Mouse (Mus musculus) right cerebral cortex, adult 18-20 months (tissue): ENCODE measurements at regions not wholly inside any gene's neighbourhood (a gene's known extent, or its start where the extent isn't known, plus 50 kb on each side); places are given as distances from the start of the nearest gene placed in this dataset.
"Not testable (repeated sequence)": the region's sequence is repeated elsewhere in the genome, so short reads cannot be mapped to it uniquely, and the experiment has no call there.

Experiments
- DNase-seq: peaks from one replicate; pipeline ENCODE4 v3.0.0; 2022; ENCODE audit warnings: mixed read lengths

DNA sequence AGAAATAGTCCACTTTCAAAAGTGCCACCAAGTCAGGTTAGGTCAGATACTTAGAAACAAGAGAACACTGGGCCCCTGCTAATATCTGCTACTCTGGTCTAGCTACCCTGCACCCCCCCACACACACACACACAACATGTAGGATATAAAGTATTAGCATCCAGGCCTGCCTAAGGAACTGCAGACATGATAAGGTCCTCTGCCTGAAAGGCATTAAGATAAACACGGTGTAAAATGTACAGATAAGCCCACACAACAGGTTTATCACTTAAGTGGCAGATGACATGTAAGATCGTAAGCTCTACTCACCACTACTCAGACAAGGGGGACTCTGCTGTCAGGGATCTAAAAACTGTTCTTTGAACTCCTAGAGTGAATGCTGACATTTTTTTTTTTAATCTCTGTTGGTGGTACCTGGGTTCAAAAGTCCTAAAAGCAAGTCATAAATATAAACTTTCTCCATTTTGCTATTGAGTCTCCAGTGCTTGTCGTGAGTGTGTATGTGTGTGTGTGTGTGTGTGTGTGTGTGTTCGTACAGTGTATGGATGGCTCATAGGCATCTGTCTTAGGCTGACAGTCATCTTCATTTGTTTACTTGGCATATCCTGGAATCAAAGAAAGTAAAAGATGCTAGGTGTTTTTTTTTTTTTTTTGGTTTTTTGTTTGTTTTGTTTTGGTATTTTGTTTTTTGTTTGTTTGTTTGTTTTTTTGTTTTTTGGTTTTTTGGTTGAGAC, 52.2 kb downstream of the Gm9817 start:
- no peak for DNase-seq

DNA sequence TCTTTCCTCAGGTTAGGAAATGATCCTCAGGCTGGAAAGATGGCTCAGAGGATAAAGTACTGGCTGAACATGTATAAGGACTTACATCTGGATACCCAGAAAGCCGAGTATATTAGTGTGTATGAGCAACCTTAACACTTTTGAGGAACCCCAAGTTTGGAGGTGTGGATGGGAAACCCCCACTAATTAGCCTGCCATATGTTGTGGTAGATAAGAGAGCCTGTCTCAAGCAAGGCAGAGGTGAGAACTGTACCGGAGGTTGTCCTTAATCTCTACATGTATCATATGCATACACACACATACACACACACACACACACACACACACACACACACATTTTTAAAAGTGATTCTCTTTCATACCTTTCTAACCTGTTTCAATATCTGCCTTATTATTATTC, 62.1 kb downstream of the Gm9817 start:
- DNase-seq = no peak

DNA sequence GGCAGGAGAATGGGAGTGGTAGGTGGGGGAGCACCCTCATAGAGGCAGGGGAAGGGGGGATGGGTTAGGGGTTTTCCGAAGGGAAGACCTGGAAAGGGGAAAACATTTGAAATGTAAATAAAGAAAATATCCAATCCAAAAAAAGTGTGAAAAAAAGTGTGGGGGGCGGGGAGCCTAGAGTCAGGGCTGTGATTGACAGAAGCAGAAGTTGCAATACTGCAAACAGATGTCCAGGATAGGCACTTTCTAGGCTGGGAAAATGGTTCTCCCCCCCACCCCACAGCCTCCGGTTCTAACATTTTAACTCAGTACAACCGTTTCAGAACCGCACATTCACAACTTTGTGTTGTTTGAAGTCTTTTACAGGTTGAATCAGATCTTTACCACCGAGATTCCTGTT, 66.6 kb downstream of the Gm9817 start:
- DNase-seq = no peak

- no peak for DNase-seq
Observed at GRCm38 (mm10) chr13:45156223-45156622, 77.7 kb downstream of the Gm9817 start.

- DNase-seq = no peak
Observed at GRCm38 (mm10) chr13:45156982-45157381, 78.5 kb downstream of the Gm9817 start.

DNA sequence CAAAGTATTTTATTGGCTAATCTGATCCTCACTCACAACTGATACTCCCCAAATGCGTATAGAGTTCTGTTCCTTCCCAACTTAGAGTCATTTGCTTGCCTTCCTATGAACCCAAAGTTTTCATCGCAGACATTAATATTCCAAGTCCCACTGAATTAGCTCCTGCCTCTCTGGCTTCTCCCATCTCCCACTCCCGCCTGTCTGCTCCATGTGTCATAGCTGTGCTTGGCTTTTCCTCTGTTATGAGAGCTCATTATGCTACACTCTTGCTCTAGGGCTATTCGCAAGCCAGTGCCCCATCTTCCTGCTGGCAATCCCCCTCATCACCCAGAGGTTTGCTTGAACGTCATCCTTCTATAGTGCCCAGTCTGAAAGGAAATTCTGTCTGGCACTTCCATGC, 81.8 kb downstream of the Gm9817 start:
- DNase-seq = no peak

DNA sequence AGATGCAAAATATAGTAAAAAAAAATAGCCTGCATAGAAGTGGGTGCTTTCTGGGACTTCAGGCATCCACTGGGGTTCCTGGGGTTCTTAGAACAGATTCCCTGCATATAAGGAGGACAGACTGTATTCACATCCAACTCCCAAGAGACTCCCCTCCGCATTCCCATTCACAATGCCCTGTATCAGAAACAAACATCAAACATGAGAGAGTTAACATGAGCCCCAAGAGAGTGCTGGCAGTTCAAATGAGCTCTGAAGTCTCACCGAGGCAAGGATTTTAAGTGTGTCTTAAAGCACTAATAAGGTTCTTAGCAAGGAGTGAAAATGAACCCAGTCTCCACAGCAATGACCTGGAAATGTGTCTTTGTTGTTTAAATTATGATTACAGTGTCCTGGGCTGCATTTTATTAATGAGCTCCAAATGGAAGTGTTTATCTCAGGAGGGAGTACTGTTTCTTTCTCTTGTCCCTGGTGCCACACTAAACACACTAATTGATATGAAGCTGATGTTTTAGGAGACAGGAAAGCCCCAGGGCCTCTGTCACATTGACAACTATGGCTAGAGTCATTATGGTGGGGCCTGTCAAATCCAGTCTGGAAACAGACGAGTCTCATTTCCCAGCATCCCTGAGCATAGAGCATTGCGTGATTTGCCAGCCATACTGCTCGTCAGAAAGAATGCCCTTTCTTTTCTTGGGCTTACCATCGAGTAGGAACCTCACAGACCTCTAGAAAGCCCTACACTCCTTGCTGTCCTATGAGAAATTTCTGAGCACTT, 85.7 kb downstream of the Gm9817 start:
- DNase-seq = no peak

- DNase-seq = no peak
Observed at GRCm38 (mm10) chr13:45165159-45165558, 86.7 kb downstream of the Gm9817 start.

DNA sequence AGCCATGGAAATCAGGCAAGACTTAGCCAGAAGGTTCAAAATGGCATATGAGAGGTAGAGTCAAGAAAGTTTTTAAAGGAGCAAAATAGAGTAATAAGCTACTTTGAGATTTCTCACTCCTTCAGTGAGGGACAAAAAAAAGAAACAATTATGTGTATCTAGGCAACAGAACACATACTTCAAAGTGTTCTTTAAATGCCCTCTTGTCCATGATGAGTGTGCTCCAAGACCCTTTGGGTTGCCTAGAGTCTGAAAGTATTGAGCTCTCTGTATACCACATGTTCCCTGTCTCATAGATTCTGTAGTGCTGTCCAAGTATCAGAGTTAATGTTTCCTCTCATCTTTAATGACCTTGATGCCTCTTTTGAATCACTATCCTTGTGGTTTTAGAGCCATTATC, 91.2 kb downstream of the Gm9817 start:
- DNase-seq = no peak

DNA sequence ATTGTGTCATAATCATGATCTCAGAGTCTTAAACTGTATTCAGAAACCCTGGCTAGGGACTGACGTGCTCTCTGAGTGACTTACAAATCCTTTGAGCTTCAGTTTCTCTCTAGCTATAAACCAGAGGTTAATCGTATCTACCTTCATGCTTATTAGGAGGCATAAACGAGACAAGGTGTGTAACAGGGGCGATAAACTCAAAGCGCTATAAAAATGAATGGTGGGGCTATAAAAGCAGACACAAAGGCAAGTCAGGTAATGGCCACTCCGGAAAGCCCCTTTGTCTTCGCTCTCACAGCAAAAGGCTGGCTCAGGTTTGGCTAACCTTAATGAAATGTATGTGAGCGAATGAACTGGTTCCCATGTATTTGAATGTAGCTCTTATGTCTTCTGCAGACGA, 94.6 kb downstream of the Gm9817 start:
- no peak for DNase-seq

DNA sequence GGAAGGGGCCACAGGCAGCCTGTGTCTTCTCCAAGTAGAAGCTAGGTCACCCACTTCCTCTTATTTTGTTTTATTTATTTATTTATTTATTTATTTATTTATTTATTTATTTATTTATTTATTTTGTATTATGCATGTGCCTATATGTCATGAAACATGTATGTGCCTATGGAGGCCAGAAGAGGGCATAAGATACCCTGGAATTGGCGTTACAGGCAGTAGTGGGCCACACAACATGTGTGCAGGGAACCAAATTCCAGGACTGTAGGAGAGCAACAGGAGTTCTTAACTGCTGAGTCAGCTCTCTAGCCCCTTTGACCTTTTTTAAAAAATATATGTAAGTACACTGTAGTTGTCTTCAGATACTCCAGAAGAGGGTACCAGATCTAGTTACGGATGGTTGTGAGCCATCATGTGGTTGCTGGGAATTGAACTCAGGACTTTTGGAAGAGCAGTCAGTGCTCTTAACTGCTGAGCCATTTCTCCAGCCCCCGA, 97.3 kb downstream of the Gm9817 start:
- DNase-seq = not testable (repeated sequence)

DNA sequence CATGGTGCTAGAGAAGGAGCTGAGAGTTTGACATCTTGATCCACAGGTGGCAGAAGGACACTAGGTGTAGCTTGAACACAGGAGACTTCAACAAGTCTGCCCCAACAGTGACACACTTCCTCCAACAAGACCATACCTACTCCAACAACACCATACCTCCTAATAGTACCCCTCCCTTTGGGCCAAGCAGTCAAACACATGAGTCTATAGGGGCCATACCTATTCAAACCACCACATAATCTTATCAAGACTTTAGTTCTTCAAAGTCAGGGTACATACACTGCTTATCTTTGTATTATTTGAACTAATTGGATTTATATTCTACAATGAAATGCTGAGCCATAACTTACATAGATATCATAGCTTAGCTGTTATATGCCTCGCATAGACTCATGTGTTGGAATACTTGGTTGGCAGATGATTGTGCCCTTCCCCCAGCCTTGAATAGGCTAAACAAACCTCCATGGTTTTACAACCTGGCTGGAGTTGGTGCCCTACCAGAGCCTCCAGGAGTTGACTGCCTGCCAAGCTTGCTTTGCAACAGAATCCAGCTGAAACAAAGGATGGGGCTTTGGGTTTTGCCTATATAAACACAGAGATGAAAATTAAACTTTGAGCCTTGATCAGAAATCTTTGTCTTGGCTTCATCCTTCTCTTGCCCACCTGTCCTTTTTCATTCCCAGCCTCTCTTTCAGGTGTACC, 103.2 kb downstream of the Gm9817 start:
- DNase-seq = no peak

- DNase-seq = no peak
Observed at GRCm38 (mm10) chr13:45189389-45189788, 110.9 kb downstream of the Gm9817 start.

GRCm38 (mm10) chr13:45190151-45190550, 111.7 kb downstream of the Gm9817 start:
- DNase-seq = no peak

DNA sequence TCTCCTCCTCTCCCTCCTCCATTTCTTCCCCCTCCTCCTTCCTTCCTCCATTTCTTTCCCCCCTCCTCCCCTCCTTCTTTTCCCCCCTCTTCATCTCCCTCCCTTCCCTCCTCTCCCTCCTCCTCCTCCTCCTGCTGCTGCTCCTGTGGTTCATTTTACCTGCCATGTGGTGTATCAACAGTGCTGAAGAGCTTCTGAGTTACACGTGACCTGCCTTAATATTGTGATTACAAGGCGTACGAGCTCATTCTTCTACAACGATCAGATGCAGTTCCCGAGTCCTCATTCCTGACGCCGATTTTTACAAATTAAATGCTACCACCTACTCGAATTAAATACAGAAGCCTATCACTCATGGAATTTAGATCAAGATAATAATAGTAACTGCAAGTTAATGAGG, 113.6 kb downstream of the Gm9817 start:
- no peak for DNase-seq

DNA sequence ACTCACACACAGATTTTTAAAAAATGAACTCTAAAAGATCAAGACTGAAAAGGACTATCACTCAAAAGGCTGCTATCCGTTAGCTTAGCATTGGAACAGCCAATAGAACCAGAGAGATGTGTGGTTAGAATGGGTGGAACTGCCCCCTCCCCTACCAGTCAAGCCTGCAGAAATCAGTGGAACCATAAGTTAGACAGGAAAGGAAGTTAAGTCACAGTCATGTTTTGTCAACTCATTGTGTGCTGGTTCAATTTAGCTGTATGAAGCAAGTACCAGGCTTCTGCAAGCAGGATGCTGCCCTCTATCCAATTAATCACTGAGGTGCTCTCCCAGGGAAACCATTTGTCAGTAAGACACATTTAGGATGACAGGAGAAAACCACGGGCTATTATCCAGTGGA, 117.1 kb downstream of the Gm9817 start:
- DNase-seq = no peak

GRCm38 (mm10) chr13:45196363-45196762, 117.9 kb downstream of the Gm9817 start:
- no peak for DNase-seq

DNA sequence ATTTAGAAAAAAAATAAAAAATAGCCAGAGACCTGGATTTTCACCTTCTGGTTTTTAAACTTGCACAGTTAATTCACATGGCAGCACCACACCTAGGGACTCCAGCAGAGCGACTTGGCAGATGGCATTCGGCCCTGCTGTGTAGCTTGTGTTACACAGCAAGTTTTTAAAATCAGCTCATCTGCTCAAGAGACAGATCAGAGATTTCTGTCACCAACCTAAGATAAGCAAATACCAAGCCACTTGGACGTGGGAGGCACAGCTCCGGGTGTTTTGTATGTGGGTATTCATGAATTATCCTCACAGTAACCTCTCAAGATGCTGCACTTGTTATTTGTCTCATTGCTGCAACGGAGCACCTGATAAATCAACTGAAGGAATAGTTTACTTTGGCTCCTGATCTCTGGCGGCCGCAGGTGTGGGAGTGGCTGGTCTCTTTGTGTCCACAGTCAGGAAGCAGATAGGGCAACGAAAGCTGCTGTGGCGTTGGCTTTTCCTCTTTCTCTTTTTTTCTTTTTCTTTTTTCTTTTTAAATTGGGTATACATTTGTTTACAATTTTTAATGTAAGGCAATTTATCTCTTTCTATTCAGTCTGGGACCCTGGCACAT, 122.1 kb downstream of the Gm9817 start:
- DNase-seq = peak; percentile 39

GRCm38 (mm10) chr13:45204856-45205255, 126.4 kb downstream of the Gm9817 start:
- DNase-seq = peak; percentile 44

DNA sequence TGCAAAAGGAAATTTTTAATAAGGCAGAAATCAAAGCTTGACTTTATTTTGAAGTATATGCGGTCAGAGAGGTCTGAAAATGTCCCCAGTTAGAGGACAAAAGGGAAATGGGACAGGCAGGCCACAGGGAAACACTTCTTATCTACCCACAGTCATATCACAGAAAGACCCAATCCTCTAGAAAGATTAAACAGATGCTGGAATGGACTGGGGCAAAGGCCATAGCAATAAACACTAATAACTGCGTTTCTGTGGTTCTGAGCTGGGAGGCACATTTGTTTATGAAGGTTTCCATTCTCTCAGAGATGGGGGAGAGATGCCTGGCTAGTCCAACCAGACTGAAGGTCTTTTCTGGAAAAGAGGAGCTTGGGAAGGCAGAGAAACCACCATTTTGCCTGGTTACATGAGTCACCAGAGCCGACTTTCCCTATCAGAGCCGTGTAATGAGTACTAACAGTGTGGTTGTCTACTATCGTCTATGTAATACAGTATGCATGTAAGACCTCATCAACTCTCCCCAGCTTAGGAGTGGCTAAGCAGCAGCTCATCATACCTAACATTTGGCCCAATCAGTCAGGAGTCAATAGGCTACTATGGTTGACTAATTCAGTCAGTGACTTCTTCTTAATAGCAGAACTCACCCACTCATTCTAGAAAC, 130.2 kb downstream of the Gm9817 start:
- DNase-seq = no peak

GRCm38 (mm10) chr13:45211241-45211640, 132.7 kb downstream of the Gm9817 start:
- no peak for DNase-seq

- DNase-seq = no peak
Observed at GRCm38 (mm10) chr13:45213116-45213834, 134.8 kb downstream of the Gm9817 start.
